Mouse (Mus musculus): ENCODE measurements around the gene Agbl4. TPM values are rescaled to one million over a fixed set of nuclear protein-coding genes. Genes with fewer than 3 reads are reported as not detected.

Gene Agbl4
- polyA plus RNA-seq, 1 experiment = 0.05 TPM

DNA sequence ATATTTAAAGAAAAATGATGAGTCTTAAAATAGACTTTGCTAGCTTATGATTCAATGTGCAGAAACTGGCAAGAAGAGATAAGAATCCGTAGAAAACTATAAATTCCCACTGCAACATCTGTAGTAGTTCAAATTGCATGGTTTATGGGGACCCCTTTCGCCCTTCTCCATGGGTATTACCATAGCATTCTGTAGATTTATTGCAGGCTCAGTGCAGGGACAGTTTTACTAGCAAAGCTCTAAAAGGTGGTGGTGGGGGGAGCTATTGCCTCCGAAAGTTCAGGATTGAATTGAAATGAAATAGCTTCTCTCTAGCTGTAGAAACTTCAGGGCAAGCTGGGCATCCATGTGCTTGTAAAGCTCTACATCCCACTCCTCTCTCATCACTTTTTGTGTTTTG, 959.7 kb downstream of the Agbl4 start:
- 21% methylated on average over 3 of the region's 3 CpGs for WGBS
- no peak for DNase-seq (ENCODE audit: low read depth, low spot score)

DNA sequence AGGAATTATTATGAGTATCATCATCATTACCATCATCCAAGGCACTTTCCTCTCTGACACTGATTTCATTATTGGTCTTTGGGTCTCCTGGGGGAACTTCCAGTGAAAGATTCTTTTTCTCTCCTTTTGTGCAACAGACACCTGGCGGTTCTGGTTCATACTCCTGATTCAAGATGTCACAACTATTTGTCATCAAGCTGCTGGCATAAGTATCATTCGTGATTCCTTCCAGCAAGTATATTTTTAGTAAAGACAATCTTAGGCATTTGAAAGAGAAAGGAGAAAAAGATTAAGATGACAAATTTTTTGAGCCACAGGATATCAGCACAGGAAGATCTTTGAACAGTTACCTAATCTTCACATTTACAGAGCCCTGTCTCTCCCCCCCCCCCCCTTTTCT, 966.7 kb downstream of the Agbl4 start:
- 77% methylated on average over 2 of the region's 2 CpGs for WGBS
- no peak for DNase-seq (ENCODE audit: low read depth, low spot score)

DNA sequence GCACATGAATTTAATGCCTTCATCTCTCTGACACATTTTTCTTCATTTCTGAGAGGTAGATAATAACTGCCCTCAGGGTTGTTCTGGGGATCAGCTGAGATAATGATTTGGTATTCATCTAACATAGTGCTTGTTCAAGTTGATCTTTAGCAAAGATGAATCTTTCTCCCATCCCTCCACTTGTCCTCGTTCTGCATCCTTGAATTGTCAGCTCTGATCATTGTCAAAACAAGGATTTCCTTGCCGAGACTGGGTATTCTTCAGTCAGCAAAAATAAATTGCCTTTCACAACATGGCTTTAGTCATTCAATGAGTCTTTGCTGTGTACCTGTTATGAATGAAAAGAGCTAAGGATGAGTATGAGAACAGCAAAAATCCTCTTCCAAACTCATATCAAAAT, 970.3 kb downstream of the Agbl4 start:
- DNase-seq (ENCODE audit: low read depth, low spot score) = no peak
- WGBS = 77% methylated on average over 2 of the region's 2 CpGs

DNA sequence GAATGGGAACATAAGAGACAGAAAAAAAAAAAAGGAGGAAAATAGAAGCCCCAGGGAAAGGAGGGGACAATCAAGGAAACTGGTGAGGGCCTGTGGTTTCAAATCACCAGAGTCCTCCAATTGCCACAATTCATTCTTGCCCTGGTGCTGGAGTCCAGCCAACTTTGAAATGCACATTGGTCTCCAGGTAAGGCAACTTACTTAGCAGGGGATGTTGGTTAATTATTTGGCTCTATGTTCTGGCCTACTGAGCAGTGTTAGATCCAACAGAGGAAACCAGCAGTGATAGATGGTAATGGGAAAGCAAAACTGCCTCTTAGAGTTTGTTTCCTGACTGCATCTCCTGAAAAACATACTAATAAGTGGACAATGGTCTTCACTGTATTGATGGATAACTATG, 979.7 kb downstream of the Agbl4 start:
- no peak for DNase-seq (ENCODE audit: low read depth, low spot score)

DNA sequence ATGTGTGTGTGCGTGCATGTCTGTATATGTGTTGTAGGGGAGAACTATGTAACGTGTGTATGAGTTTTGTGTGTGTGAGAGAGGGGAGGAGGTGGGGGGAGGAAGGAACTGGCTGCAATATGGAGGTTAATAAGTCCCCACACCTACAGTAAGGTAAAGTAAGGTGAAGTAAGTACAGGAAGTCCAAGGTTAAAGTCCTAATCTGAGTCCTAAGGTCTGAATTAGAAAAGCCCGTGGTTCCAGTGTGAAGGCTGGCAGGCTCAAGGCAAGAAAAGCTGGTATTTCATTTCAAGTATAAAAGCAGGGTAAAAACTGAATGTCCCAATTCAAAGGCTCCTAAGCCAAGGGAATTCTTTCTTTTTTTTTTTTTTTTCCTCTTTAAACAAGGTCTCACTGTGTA, 980.6 kb downstream of the Agbl4 start:
- WGBS = 76% methylated on average over 3 of the region's 3 CpGs
- DNase-seq (ENCODE audit: low read depth, low spot score) = no peak

DNA sequence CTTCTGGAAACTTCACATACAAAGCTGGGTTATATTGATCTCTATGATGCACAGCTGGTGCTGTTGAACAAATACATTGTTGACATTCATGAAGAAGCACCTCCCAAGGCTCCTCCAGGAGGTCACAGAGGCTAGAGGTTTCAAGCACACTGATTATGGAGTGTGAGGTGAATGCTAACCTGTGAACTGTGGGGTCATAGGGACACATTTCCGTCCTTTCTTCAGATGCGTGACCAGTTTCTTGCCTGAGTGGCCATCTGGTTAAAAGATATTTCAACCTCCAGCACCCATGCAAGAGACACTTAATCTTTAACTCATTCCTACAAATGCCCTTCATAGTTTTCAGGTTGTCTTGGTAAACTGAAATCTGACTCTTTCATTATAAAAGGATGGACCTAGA, 985.6 kb downstream of the Agbl4 start:
- no peak for DNase-seq (ENCODE audit: low read depth, low spot score)
- WGBS = 66% methylated on average over 2 of the region's 2 CpGs

DNA sequence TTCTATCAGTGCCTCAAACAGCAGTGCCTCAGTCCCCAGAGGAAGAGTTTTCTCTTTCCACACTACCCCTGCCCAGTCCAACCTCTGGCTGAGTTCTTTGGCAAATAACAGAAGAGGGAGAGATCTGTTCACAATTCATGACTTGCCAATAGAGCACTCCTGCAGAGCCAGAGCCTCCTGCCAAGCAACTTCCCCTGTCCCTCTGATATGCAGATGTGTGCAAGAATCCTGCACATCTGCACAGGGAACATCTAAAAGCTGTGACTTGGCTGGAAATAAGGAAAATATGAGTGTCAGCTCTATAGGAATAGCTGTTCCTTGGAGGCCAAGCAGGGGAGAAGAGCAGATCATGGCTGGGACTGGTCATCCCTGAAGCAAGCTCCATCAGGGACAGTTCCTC, 993.3 kb downstream of the Agbl4 start:
- DNase-seq (ENCODE audit: low read depth, low spot score) = no peak

DNA sequence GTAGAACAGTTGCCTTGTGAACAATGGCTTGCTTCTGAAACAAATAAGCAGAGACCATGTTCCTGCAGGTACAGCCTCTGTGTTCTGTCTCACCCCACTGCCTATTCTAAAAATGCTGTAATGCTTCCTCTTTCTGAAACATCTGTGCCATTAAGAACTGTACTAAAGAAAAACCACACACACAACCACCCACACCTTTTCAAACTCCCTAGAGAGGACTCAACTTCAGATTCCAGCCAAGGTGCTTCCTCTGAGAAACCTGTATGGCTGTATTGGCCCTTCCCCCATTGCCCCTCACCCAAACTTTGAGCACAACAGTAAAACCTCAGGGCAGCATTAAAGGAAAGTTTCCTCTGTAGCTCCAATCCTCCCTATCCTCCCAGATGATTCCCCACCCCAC, 1002.3 kb downstream of the Agbl4 start:
- DNase-seq (ENCODE audit: low read depth, low spot score) = no peak

DNA sequence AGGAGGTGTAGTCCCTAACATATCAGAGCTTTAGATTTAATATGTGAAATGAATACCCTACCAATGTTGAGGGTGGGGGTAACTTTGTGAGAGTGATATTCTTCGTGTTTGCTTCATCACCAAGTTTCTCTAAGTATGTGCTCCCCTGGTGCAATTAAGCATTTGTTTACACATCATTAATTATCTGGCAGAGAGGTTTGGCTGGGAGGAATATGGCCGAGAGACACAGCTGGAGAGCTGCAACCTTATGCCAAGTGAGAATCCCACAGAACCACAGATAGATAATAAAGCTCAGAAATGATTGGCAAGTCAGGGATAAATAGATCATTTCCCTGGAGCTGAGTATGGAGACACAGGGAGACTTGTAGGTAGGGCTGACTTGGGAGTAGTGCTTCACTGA, 1003.2 kb downstream of the Agbl4 start:
- DNase-seq (ENCODE audit: low read depth, low spot score) = no peak
- 32% methylated on average over 2 of the region's 2 CpGs for WGBS

DNA sequence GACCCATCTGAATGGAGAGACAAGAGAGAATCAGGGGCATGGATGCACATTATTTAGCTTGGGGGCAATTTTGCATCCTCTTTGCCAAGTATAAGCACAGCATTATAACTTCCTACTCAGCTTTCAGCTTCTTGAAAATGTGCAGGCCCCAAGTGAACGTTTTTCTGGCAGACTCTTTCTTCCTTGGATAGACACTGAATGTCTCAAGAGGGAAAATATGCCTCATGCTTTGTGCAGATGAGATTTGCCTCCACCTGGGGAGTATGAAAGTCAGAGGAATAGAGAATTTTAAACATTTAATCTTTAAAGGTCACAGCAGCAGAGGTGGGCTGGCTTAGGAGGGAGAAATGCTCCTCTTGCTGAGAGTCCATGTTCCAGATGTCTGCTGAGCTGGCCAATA, 1005.8 kb downstream of the Agbl4 start:
- WGBS = 18% methylated on average over 1 of the region's 1 CpGs
- no peak for DNase-seq (ENCODE audit: low read depth, low spot score)

DNA sequence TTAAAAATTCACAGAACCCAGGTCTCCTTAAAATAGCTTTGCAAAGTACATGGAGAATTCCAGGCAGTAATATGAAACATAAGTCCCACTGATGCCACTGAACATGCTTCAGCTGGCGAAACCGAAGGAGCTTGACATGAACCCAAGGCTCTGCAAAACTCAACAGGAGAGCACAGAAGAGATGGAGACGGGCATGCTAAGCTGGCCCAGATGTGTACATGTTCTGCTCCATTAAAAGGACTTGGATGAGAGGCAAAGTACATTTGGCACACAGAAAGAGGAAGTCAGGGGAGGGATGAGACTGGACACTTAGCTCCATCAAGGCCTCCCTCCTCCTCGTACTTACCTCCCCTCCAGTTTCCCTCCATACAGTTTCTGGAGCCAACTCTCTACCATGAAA, 1013.3 kb downstream of the Agbl4 start:
- DNase-seq (ENCODE audit: low read depth, low spot score) = no peak
- 82% methylated on average over 4 of the region's 4 CpGs for WGBS

DNA sequence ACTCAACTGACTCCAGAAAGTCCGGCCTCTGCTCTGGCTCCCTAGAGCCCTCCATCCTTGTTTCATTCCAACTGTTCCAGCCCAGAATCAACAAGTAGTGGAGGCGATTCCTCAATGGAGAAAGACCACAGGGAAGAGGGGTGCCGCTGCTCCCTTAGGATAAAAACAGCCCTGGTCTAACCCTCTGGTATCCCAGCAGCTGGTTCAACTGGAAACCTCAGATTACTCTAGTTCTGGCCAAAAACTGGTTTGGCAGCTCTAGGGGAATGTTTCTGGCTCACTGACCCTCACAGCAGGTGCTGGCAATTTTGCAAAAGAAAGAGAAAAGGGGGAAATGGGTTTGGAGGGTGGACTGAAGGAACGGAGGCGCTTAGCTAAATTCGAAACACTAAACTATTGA, 1016.9 kb downstream of the Agbl4 start:
- 5% methylated on average over 6 of the region's 6 CpGs for WGBS
- no peak for DNase-seq (ENCODE audit: low read depth, low spot score)

DNA sequence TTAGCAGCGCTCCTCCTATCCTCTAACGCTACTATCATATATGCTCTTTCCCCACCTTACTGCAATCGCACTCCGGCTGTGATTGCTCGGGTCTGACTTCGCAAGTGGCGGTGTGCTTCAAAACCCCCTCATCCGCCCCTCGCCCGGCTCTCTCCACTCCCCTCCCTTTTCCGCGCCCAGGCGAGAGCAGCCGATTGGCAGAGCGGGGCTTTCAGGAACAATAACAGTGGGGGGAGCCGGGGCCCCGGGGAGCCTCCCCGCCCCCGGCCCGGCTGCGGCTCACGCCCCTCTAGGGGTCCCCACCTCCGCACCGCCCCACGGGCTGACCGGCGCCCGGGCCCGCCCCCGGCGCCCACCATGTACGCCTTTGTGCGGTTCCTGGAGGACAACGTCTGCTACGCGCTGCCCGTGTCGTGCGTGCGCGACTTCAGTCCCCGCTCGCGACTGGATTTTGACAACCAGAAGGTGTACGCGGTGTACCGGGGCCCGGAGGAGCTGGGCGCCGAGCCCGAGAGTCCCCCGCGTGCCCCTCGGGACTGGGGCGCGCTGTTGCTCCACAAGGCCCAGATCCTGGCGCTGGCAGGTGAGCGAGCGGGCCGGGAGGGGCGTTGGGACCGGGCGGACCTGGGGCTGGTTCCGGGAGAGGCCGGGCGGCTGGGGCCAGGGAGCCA, 1017.5 kb downstream of the Agbl4 start, which contains the start of gene Bend5:
Bend5 (plus strand) TSS at position 189 of the 671 bp plus-strand sequence.
- under 1% methylated on average over 66 of the region's 66 CpGs for WGBS
- DNase-seq (ENCODE audit: low read depth, low spot score) = no peak

DNA sequence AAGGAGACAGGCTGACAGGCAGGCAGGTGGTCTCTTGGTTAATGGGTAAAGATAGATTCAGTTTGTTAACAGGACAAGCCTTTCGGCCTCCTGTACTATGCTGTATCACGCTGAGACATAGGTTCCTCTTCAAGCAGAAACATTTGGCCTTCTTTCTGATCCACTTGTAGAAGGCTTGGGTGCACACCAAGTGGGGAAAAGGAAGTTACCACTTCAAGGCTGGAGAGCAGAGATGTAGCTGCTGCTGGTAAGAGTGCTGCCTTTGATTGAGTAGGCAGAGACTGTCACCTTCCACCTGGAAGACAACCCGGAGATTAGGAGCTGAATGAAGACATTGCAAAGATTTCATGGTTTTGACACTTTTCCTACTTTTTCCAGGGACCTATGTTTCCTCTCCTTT, 1018.7 kb downstream of the Agbl4 start:
- no peak for DNase-seq (ENCODE audit: low read depth, low spot score)
- WGBS = 71% methylated on average over 3 of the region's 3 CpGs

DNA sequence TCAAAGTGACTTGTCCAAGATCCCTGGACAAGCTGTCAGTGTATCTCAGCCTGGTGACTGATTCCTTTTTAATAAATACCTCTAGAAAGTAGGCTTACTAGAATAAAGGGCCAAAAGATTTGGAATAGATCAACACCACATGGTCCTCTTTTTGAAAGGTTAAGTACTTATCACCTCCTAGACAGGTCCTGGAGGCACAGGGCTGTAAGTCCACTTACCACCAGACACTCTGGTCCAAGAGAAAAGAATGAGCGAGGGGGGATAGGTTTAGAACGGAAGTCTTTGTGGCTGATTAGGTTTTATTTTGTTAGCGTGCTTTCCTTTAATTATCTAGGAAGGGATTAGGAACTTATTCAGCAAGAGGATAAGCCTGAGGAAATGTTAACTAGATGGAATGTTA, 1019.1 kb downstream of the Agbl4 start:
- DNase-seq (ENCODE audit: low read depth, low spot score) = no peak
- WGBS = 88% methylated on average over 3 of the region's 3 CpGs

DNA sequence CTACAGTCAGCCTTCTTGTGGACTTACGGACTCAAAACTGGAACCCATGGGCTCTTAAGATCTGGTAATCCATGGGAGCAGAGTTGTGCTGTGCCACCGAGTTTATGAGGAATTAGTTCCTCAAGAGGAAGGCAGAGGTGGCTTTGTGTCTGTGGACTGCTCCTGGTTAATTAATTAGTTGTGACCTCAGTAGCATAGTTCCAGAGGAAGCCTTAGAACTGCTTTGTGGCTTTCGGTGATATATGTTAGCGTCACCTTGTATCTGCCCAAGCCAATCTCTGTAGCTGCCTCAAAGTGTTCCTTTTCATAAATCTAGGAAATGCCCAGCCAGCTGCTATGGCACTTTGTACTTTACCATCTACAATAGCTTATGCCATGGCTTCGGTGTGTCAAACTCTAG, 1020.3 kb downstream of the Agbl4 start:
- WGBS = 94% methylated on average over 5 of the region's 5 CpGs
- no peak for DNase-seq (ENCODE audit: low read depth, low spot score)

DNA sequence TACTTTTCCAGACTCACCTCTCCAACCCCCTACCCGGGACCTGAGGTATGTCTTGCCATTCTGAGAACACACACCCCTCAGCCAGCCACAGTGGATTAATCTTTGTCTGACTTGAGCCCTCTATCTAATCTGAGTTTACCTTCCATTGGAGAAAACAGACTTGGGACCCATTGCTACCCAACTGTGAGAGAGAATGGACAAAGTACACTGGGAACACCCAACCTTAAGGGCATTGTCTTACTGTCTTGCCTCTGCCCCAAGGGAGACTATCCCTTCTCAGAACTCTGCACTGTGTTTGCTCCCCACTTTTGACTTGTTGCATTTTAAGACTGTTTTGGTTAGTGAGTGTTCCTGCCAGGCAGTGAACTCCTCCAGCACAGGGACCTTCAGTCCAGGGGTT, 1022.0 kb downstream of the Agbl4 start:
- no peak for DNase-seq (ENCODE audit: low read depth, low spot score)
- 90% methylated on average over 1 of the region's 1 CpGs for WGBS

DNA sequence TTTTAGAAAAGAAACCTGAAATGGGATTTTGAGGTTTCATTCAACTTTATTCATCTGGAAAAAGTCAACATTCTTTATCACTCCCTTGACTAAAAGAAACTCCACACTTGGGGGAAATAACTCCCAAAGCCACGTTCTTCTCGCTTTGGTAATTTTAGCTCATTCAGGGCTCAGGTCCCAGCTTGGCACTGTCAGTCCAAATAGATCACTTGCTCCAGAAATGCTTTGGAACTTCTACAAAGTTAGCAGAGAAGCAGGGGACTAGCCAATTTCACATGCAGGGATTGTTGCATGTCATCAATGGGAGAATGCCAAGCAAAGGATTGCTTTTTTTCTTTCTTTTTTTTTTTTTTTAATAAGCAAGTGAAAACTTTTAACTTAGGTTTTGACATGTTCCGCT, 1022.6 kb downstream of the Agbl4 start:
- 85% methylated on average over 3 of the region's 3 CpGs for WGBS

DNA sequence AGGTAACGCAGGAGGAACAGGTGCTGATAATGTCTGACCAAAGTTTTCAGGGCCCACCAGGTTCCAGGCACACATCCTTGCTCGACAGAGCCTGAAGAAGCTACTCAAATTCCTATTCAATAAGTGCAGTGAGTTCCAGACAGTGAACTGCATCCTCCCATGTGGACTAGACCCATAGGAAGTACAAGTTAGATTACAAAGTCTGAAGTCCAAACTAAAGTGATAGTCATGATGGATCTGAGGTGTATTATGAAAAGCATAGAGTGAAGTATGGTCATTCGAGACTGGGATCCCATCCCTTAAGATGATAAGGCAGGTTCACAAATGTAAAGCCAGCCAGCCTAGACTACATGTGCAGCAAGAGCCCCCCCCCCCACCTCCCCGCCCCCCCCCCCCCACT, 1023.5 kb downstream of the Agbl4 start:
- no peak for DNase-seq (ENCODE audit: low read depth, low spot score)
- 73% methylated on average over 4 of the region's 4 CpGs for WGBS

More for the DNA sequence above, 1022.6 kb downstream of the Agbl4 start:
- no peak for DNase-seq (ENCODE audit: low read depth, low spot score)

DNA sequence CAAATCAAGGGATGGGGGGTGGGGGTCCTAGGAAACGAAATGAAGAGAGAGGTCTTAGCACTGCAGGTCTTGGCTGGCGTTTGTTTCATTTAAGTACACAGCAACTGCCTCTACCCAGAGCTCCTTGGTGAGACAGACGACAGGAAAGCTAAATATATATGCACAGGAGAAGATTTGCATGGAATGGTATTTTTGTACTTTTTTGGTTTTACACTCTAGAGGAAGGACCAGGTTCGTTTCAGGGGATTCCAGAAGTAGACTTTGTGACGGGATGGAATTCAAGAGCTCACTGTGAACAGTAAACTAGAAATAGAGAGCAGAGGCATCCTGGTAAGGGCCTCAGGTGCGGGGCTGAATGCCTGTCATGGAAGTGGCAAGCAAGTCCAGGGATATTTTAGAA, 1024.3 kb downstream of the Agbl4 start:
- 80% methylated on average over 6 of the region's 6 CpGs for WGBS
- no peak for DNase-seq (ENCODE audit: low read depth, low spot score)

DNA sequence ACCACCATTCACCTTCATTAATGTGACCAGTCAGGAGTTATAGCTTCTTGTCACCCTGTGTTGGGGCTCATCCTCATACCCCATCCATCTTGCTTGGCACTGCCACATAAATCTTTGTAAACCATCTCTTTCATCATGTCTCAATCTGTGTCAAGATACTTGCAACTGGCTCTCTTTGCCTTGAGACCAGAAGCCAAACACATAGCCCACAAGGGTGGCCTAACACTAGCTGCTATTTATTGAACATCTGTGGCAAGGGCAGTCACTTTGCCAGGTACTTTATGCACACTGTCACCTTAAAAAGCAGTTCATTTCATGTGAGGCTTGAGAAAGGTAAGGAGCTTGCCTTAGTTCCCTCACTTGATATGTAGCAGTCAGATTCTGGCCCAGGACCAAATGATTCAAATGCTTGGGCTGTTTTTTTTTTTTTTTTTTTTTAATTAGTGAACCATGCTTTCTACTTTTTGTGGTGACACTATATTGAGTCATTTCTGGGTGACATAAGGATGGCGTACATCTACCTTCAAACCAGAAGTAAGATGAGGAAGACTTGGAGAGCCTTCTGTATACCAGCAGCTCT, 1027.0 kb downstream of the Agbl4 start:
- WGBS = 86% methylated on average over 1 of the region's 1 CpGs
- DNase-seq (ENCODE audit: low read depth, low spot score) = no peak

DNA sequence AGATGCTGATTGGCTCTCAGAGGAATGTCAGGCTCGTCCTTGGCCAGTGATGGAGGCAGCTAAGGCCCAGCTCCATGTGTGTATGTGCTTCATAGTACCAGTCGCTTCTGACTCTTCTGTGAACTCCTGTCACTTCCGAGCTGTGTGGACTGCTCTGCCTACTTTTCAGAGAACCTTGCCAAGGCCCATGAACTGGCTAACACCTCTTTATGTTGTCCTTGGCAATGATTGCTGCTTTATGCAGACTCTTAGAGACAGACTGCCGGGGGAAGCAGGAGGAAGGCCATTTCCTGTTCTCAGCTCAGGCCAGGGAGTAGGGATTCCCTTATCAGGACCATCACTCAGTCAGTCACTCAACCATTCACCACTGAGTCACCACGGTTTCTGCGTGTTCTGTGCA, 1027.7 kb downstream of the Agbl4 start:
- DNase-seq (ENCODE audit: low read depth, low spot score) = no peak
- 54% methylated on average over 6 of the region's 6 CpGs for WGBS
